Mouse (Mus musculus): ENCODE measurements around the gene Card11. TPM values are rescaled to one million over a fixed set of nuclear protein-coding genes. Genes with fewer than 3 reads are reported as not detected.

Gene Card11
- polyA plus RNA-seq, 1 experiment from 2014 or later, result 0.18 TPM

- Histone ChIP-seq H3K4me1 (ENCODE audit: control insufficient read depth in 2 of 2, insufficient read depth in 2 of 2, low read length in 2 of 2) (peaks cover 0 to 2% of the 10 kb centered on the region in 2 experiments; a peak in 1 of 4 replicates), H3K4me3 (ENCODE audit: control insufficient read depth in 1 of 2, insufficient read depth in 1 of 2, low read depth in 1 of 2, low read length in 2 of 2) (no peak overlapping the region), H3K9ac (ENCODE audit: low read length) (no peak overlapping the region), H3K9me3 (ENCODE audit: control insufficient read depth, low read length) (no peaks in the 10 kb centered on the region), H3K27ac (replicated peaks in 1 of 2; ENCODE audit: control insufficient read depth in 1 of 2, insufficient read depth in 1 of 2, low read depth in 2 of 2, low read length in 2 of 2) (no peak overlapping the region), H3K27me3 (ENCODE audit: control insufficient read depth, insufficient read depth, low read length) (no peaks in the 10 kb centered on the region), H3K4me2 (ENCODE audit: low read length) (no peak overlapping the region), H3K36me3 (ENCODE audit: control insufficient read depth, insufficient read depth, low read length) (no peaks in the 10 kb centered on the region)
- 60% methylated on average over 6 of the region's 6 CpGs for WGBS
- no peak for ATAC-seq (ENCODE audit: insufficient number of reproducible peaks, insufficient read depth, low FRiP score, low read depth)
Measured at GRCm38 (mm10) chr5:140878644-140879043, 121.7 kb downstream of the Card11 start.

- H3K9ac ChIP-seq (ENCODE audit: low read length), result no peak overlapping the region
- no peak overlapping the region for H3K27ac ChIP-seq (replicated peaks in 1 of 2; ENCODE audit: control insufficient read depth in 1 of 2, insufficient read depth in 1 of 2, low read depth in 2 of 2, low read length in 2 of 2)
- no peaks in the 10 kb centered on the region for H3K9me3 ChIP-seq (ENCODE audit: control insufficient read depth, low read length)
- ATAC-seq (ENCODE audit: insufficient number of reproducible peaks, insufficient read depth, low FRiP score, low read depth), result no peak
- H3K4me3 ChIP-seq (ENCODE audit: control insufficient read depth in 1 of 2, insufficient read depth in 1 of 2, low read depth in 1 of 2, low read length in 2 of 2), result no peak overlapping the region
- H3K4me2 ChIP-seq (ENCODE audit: low read length), result peak overlapping the region; percentile 53
- H3K27me3 ChIP-seq (ENCODE audit: control insufficient read depth, insufficient read depth, low read length), result no peaks in the 10 kb centered on the region; the same call in 1 of the 2 replicates
- 65% methylated on average over 6 of the region's 6 CpGs for WGBS
- H3K36me3 ChIP-seq (ENCODE audit: control insufficient read depth, insufficient read depth, low read length), result no peaks in the 10 kb centered on the region
- H3K4me1 ChIP-seq (ENCODE audit: control insufficient read depth in 2 of 2, insufficient read depth in 2 of 2, low read length in 2 of 2), result peaks cover 9 to 14% of the 10 kb centered on the region in 2 experiments
Measured at GRCm38 (mm10) chr5:140873736-140874307, 126.6 kb downstream of the Card11 start.

GRCm38 (mm10) chr5:140873039-140873551 is 127.3 kb downstream of the Card11 start:
- peaks cover 9 to 14% of the 10 kb centered on the region in 2 experiments for H3K4me1 ChIP-seq (ENCODE audit: control insufficient read depth in 2 of 2, insufficient read depth in 2 of 2, low read length in 2 of 2)
- no peaks in the 10 kb centered on the region; the same call in 1 of the 2 replicates for H3K27me3 ChIP-seq (ENCODE audit: control insufficient read depth, insufficient read depth, low read length)
- H3K4me3 ChIP-seq (ENCODE audit: control insufficient read depth in 1 of 2, insufficient read depth in 1 of 2, low read depth in 1 of 2, low read length in 2 of 2), result peak overlapping the region; percentile 8 to 14; a peak in 2 of 4 replicates
- no peaks in the 10 kb centered on the region for H3K36me3 ChIP-seq (ENCODE audit: control insufficient read depth, insufficient read depth, low read length)
- no peaks in the 10 kb centered on the region for H3K9me3 ChIP-seq (ENCODE audit: control insufficient read depth, low read length)
- no peak for ATAC-seq (ENCODE audit: insufficient number of reproducible peaks, insufficient read depth, low FRiP score, low read depth)
- peak overlapping the region; percentile 53 for H3K4me2 ChIP-seq (ENCODE audit: low read length)
- WGBS, result 7% methylated on average over 18 of the region's 18 CpGs
- H3K9ac ChIP-seq (ENCODE audit: low read length), result peak overlapping the region; percentile 58
- H3K27ac ChIP-seq (replicated peaks in 1 of 2; ENCODE audit: control insufficient read depth in 1 of 2, insufficient read depth in 1 of 2, low read depth in 2 of 2, low read length in 2 of 2), result no peak overlapping the region

GRCm38 (mm10) chr5:140872532-140873038 is 127.8 kb downstream of the Card11 start:
- Histone ChIP-seq H3K4me1 (ENCODE audit: control insufficient read depth in 2 of 2, insufficient read depth in 2 of 2, low read length in 2 of 2) (peaks cover 9 to 14% of the 10 kb centered on the region in 2 experiments), H3K9ac (ENCODE audit: low read length) (peak overlapping the region; percentile 58), H3K36me3 (ENCODE audit: control insufficient read depth, insufficient read depth, low read length) (no peaks in the 10 kb centered on the region), H3K27ac (replicated peaks in 1 of 2; ENCODE audit: control insufficient read depth in 1 of 2, insufficient read depth in 1 of 2, low read depth in 2 of 2, low read length in 2 of 2) (no peak overlapping the region), H3K4me2 (ENCODE audit: low read length) (peak overlapping the region; percentile 53), H3K9me3 (ENCODE audit: control insufficient read depth, low read length) (no peaks in the 10 kb centered on the region), H3K4me3 (ENCODE audit: control insufficient read depth in 1 of 2, insufficient read depth in 1 of 2, low read depth in 1 of 2, low read length in 2 of 2) (0 out of 4 replicates have a peak overlapping the region, but pooled peaks of 1 of the 2 experiments have one; percentile 14), H3K27me3 (ENCODE audit: control insufficient read depth, insufficient read depth, low read length) (no peaks in the 10 kb centered on the region; the same call in 1 of the 2 replicates)
- ATAC-seq (ENCODE audit: insufficient number of reproducible peaks, insufficient read depth, low FRiP score, low read depth), result peak; percentile 23; the same call in 1 of the 2 replicates
- 19% methylated on average over 11 of the region's 11 CpGs for WGBS

- 75% methylated on average over 6 of the region's 6 CpGs for WGBS
- H3K4me2 ChIP-seq (ENCODE audit: low read length), result no peak overlapping the region
Measured at GRCm38 (mm10) chr5:140871241-140871640, 129.1 kb downstream of the Card11 start.

GRCm38 (mm10) chr5:140869034-140869433 is 131.3 kb downstream of the Card11 start:
- Histone ChIP-seq H3K4me3 (ENCODE audit: control insufficient read depth in 1 of 2, insufficient read depth in 1 of 2, low read depth in 1 of 2, low read length in 2 of 2) (no peak overlapping the region), H3K4me2 (ENCODE audit: low read length) (no peak overlapping the region), H3K36me3 (ENCODE audit: control insufficient read depth, insufficient read depth, low read length) (no peaks in the 10 kb centered on the region), H3K4me1 (ENCODE audit: control insufficient read depth in 2 of 2, insufficient read depth in 2 of 2, low read length in 2 of 2) (peaks cover 9 to 14% of the 10 kb centered on the region in 2 experiments), H3K9me3 (ENCODE audit: control insufficient read depth, low read length) (no peaks in the 10 kb centered on the region), H3K27me3 (ENCODE audit: control insufficient read depth, insufficient read depth, low read length) (no peaks in the 10 kb centered on the region; the same call in 1 of the 2 replicates), H3K9ac (ENCODE audit: low read length) (no peak overlapping the region), H3K27ac (replicated peaks in 1 of 2; ENCODE audit: control insufficient read depth in 1 of 2, insufficient read depth in 1 of 2, low read depth in 2 of 2, low read length in 2 of 2) (no peak overlapping the region)
- ATAC-seq (ENCODE audit: insufficient number of reproducible peaks, insufficient read depth, low FRiP score, low read depth), result no peak
- 56% methylated on average over 2 of the region's 2 CpGs for WGBS

More at GRCm38 (mm10) chr5:140871241-140871640, 129.1 kb downstream of the Card11 start:
- H3K9me3 ChIP-seq (ENCODE audit: control insufficient read depth, low read length), result no peaks in the 10 kb centered on the region
- ATAC-seq (ENCODE audit: insufficient number of reproducible peaks, insufficient read depth, low FRiP score, low read depth), result no peak
- peaks cover 9 to 14% of the 10 kb centered on the region in 2 experiments for H3K4me1 ChIP-seq (ENCODE audit: control insufficient read depth in 2 of 2, insufficient read depth in 2 of 2, low read length in 2 of 2)
- no peaks in the 10 kb centered on the region; the same call in 1 of the 2 replicates for H3K27me3 ChIP-seq (ENCODE audit: control insufficient read depth, insufficient read depth, low read length)
- H3K27ac ChIP-seq (replicated peaks in 1 of 2; ENCODE audit: control insufficient read depth in 1 of 2, insufficient read depth in 1 of 2, low read depth in 2 of 2, low read length in 2 of 2), result no peak overlapping the region
- H3K9ac ChIP-seq (ENCODE audit: low read length), result no peak overlapping the region
- no peaks in the 10 kb centered on the region for H3K36me3 ChIP-seq (ENCODE audit: control insufficient read depth, insufficient read depth, low read length)
- no peak overlapping the region for H3K4me3 ChIP-seq (ENCODE audit: control insufficient read depth in 1 of 2, insufficient read depth in 1 of 2, low read depth in 1 of 2, low read length in 2 of 2)

GRCm38 (mm10) chr5:140859730-140860129 is 140.7 kb downstream of the Card11 start:
- Histone ChIP-seq H3K4me3 (ENCODE audit: control insufficient read depth in 1 of 2, insufficient read depth in 1 of 2, low read depth in 1 of 2, low read length in 2 of 2) (no peak overlapping the region), H3K9ac (ENCODE audit: low read length) (no peak overlapping the region), H3K4me2 (ENCODE audit: low read length) (no peak overlapping the region), H3K4me1 (ENCODE audit: control insufficient read depth in 2 of 2, insufficient read depth in 2 of 2, low read length in 2 of 2) (no peaks in the 10 kb centered on the region), H3K27me3 (ENCODE audit: control insufficient read depth, insufficient read depth, low read length) (no peaks in the 10 kb centered on the region), H3K27ac (replicated peaks in 1 of 2; ENCODE audit: control insufficient read depth in 1 of 2, insufficient read depth in 1 of 2, low read depth in 2 of 2, low read length in 2 of 2) (no peak overlapping the region), H3K36me3 (ENCODE audit: control insufficient read depth, insufficient read depth, low read length) (no peaks in the 10 kb centered on the region), H3K9me3 (ENCODE audit: control insufficient read depth, low read length) (no peaks in the 10 kb centered on the region)
- no peak for ATAC-seq (ENCODE audit: insufficient number of reproducible peaks, insufficient read depth, low FRiP score, low read depth)
- 77% methylated on average over 5 of the region's 5 CpGs for WGBS

Measured in heart, embryonic 14.5 days (tissue).